In genomic region chr5:25705567-25706349, GRCm38 (mm10) we compare ENCODE assay signal across 8 mouse cellular contexts. TPM values are rescaled to one million over a fixed set of nuclear protein-coding genes. Genes with fewer than 3 reads are reported as not detected.
DNase-seq lines count a peak whose midpoint lies in the region; ATAC-seq lines count a peak whose summit lies in the region.

Gene Xrcc2, minus strand, starts transcription at chr5:25705825.

- H3K4me2 ChIP-seq in embryonic facial prominence, embryonic 14.5 days (ENCODE audit: low read depth, low read length), result peak within 1 kb of the TSS; percentile 75
- H3K4me2 ChIP-seq in kidney, embryonic 14.5 days (replicated peaks; ENCODE audit: low read depth, low read length), result peak within 1 kb of the TSS; percentile 67
- peak within 1 kb of the TSS; percentile 66 for H3K4me2 ChIP-seq in limb, embryonic 15.5 days

- peaks cover 12% of the 10 kb centered on the region; the same call in 1 of the 2 replicates for H3K36me3 ChIP-seq in embryonic facial prominence, embryonic 14.5 days (ENCODE audit: control insufficient read depth, insufficient read depth, low read length)
- peaks cover 5% of the 10 kb centered on the region; the same call in 1 of the 2 replicates for H3K36me3 ChIP-seq in kidney, embryonic 14.5 days (ENCODE audit: control insufficient read depth, insufficient read depth, low read length)
- H3K36me3 ChIP-seq in limb, embryonic 15.5 days, result 0 out of 2 replicates have a peak, but pooled peaks cover 3% of the 10 kb centered on the region

- peak within 1 kb of the TSS; percentile 83 for H3K9ac ChIP-seq in embryonic facial prominence, embryonic 14.5 days (ENCODE audit: low read depth, low read length)
- peak within 1 kb of the TSS; percentile 88 for H3K9ac ChIP-seq in kidney, embryonic 14.5 days (ENCODE audit: low read depth, low read length)
- H3K9ac ChIP-seq in limb, embryonic 15.5 days, result peak within 1 kb of the TSS; percentile 47

- DNase-seq in 3T3-L1 (ENCODE audit: low read depth, low spot score), result peak; percentile 94
- DNase-seq in adrenal gland, postnatal 4 days (ENCODE audit: low spot score in 2 of 2), result peak; percentile 91 to 96
- peak; percentile 97 for DNase-seq in embryonic facial prominence, embryonic 14.5 days (ENCODE audit: low spot score)
- peak; percentile 94 to 97 for DNase-seq in heart, adult 9 months (ENCODE audit: low spot score in 2 of 2)
- DNase-seq in monocyte, adult 2 months (ENCODE audit: low read depth in 1 of 2, low spot score in 2 of 2), result peak; percentile 83 to 91
- peak; percentile 93 for DNase-seq in spleen, postnatal 36 days (ENCODE audit: low spot score in 2 of 2)

- no peaks in the 10 kb centered on the region for H3K27me3 ChIP-seq in embryonic facial prominence, embryonic 14.5 days (replicated peaks; ENCODE audit: control insufficient read depth, insufficient read depth, low read length)
- H3K27me3 ChIP-seq in kidney, embryonic 14.5 days (ENCODE audit: control insufficient read depth, insufficient read depth, low read length), result no peaks in the 10 kb centered on the region
- no peaks in the 10 kb centered on the region for H3K27me3 ChIP-seq in limb, embryonic 15.5 days

- 9% methylated on average over 42 of the region's 51 CpGs for WGBS in embryonic facial prominence, embryonic 14.5 days
- 9% methylated on average over 50 of the region's 51 CpGs for WGBS in kidney, embryonic 14.5 days
- 8% methylated on average over 51 of the region's 51 CpGs for WGBS in limb, embryonic 15.5 days

- H3K4me1 ChIP-seq in embryonic facial prominence, embryonic 14.5 days (ENCODE audit: control insufficient read depth, insufficient read depth, low read length), result peaks cover 13% of the 10 kb centered on the region
- peaks cover 7% of the 10 kb centered on the region for H3K4me1 ChIP-seq in kidney, embryonic 14.5 days (ENCODE audit: control insufficient read depth, insufficient read depth, low read length)
- H3K4me1 ChIP-seq in limb, embryonic 15.5 days, result peaks cover 10% of the 10 kb centered on the region

- H3K27ac ChIP-seq in embryonic facial prominence, embryonic 14.5 days (replicated peaks; ENCODE audit: low read depth, low read length), result peak within 1 kb of the TSS; percentile 75
- H3K27ac ChIP-seq in kidney, embryonic 14.5 days (ENCODE audit: low read depth, low read length), result peak within 1 kb of the TSS; percentile 73; the same call in 1 of the 2 replicates
- peak within 1 kb of the TSS; percentile 73 for H3K27ac ChIP-seq in limb, embryonic 15.5 days

- no peaks in the 10 kb centered on the region for H3K9me3 ChIP-seq in embryonic facial prominence, embryonic 14.5 days (ENCODE audit: control insufficient read depth, low read length)
- no peaks in the 10 kb centered on the region for H3K9me3 ChIP-seq in kidney, embryonic 14.5 days (ENCODE audit: control insufficient read depth, low read length)
- H3K9me3 ChIP-seq in limb, embryonic 15.5 days, result no peaks in the 10 kb centered on the region

- peak within 1 kb of the TSS; percentile 83 for H3K4me3 ChIP-seq in embryonic facial prominence, embryonic 14.5 days (ENCODE audit: low read depth, low read length)
- peak within 1 kb of the TSS; percentile 81 for H3K4me3 ChIP-seq in kidney, embryonic 14.5 days (ENCODE audit: low read length)
- peak within 1 kb of the TSS; percentile 85 for H3K4me3 ChIP-seq in limb, embryonic 15.5 days

- peak; percentile 97 for ATAC-seq in embryonic facial prominence, embryonic 14.5 days (ENCODE audit: low read depth)
- ATAC-seq in kidney, embryonic 14.5 days (ENCODE audit: low FRiP score, low TSS enrichment), result peak; percentile 97
- ATAC-seq in limb, embryonic 15.5 days (ENCODE audit: insufficient number of reproducible peaks, low FRiP score, low TSS enrichment, low read depth), result peak; percentile 90

RNA-seq across cellular contexts. Expression of gene Xrcc2, which starts in this region (rescaled TPM):
- 10 to 100 TPM in 1 of 2 experiments, 1 to 10 TPM in 1; 9.0 to 12.2 TPM for total RNA-seq in adrenal gland, postnatal 4 days (2021)
- polyA plus RNA-seq in embryonic facial prominence, embryonic 14.5 days (2014; fragmentation: Nextera tagmentation; extraction: Ambion mirVana), result 3.6 and 4.1 TPM in 2 replicates
- polyA plus RNA-seq in kidney, embryonic 14.5 days (2014; fragmentation: Nextera tagmentation; extraction: Ambion mirVana), result 8.4 and 10.6 TPM in 2 replicates
- polyA plus RNA-seq in limb, embryonic 15.5 days (2015; fragmentation: Nextera tagmentation; extraction: Ambion mirVana), result 6.5 and 7.0 TPM in 2 replicates

Comparison
In these comparisons a context has a peak if more than half of its experiments do, and no peak if none do; other contexts are left out.
1. Peak in every context shown above with its lines: DNase-seq, ATAC-seq, H3K4me3 ChIP-seq and H3K27ac ChIP-seq.